Mouse (Mus musculus) hindbrain, embryonic 10.5 days (tissue): ENCODE results near the gene Atad3a. TPM values are rescaled to one million over a fixed set of nuclear protein-coding genes. Genes with fewer than 3 reads are reported as not detected.

Experiments used
- DNase-seq: peaks from one replicate; pipeline ENCODE4 v3.0.0-alpha.2; 2017; ENCODE audit warnings: low spot score
- H3K27ac ChIP-seq: fragments of 300-500 bp; sonication (generic); 2 replicates; pipeline ENCODE4 v1.5.1; 2016; ENCODE audit warnings: mild to moderate bottlenecking, moderate library complexity
- H3K27me3 ChIP-seq: fragments of 300-500 bp; sonication (generic); 2 replicates; pipeline ENCODE4 v1.6.1; 2016; ENCODE audit warnings: mild to moderate bottlenecking; ENCODE audit not compliant: poor library complexity, insufficient read depth, severe bottlenecking
- H3K36me3 ChIP-seq: fragments of 300-500 bp; sonication (generic); 2 replicates; pipeline ENCODE4 v1.6.1; 2016; ENCODE audit warnings: mild to moderate bottlenecking, moderate library complexity
- H3K4me1 ChIP-seq: fragments of 300-500 bp; sonication (generic); replicated peaks from 2 replicates; pipeline ENCODE4 v1.6.1; 2016; ENCODE audit warnings: mild to moderate bottlenecking
- H3K4me3 ChIP-seq: fragments of 300-500 bp; sonication (generic); 2 replicates; pipeline ENCODE4 v1.5.1; 2016; ENCODE audit warnings: mild to moderate bottlenecking, moderate library complexity
- H3K9me3 ChIP-seq: fragments of 300-500 bp; sonication (generic); 2 replicates; pipeline ENCODE4 v1.6.1; 2016; ENCODE audit warnings: mild to moderate bottlenecking, moderate library complexity
- WGBS: fragments of 180-500 bp; shearing (Covaris S2); methylation state at CpG from one replicate; pipeline ENCODE4 v1.1.7; 2016; 5-methylcytosine and 5-hydroxymethylcytosine counted together
- polyA plus RNA-seq: library from polyadenylated mRNA; unstranded; fragments of >200 nt; fragmentation: Nextera tagmentation; extraction: Ambion mirVana; gene quantifications from 2 replicates; pipeline ENCODE4 v1.2.1, GENCODE M21; 2016

The Atad3a gene
- polyA plus RNA-seq, 1 experiment from 2014 or later = 110 TPM

DNA sequence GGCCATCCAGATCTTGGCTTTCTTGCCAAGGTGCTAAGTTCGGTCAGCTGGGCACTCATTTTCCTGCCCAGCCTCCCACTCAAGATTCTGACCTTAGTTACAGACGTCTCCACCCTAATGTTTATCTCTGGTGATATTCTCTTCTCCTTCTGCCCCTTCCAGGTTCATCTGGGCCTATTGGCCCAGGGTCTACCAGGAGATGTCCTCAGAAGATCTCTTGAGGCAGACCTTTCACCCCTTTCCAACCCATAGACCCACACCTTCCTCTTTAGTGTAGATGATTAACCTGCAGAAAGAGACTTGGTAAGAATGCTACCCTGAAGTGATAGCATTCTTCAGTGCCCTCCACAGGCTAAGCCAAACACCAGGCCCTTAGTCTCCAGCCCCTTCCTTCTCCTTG, 10.8 kb upstream of the Atad3a start:
- 89% methylated on average over 2 of the region's 2 CpGs for WGBS
- Histone ChIP-seq H3K4me1 (peaks cover 63% of the 10 kb centered on the region), H3K9me3 (no peaks in the 10 kb centered on the region), H3K4me3 (no peak overlapping the region), H3K27ac (no peak overlapping the region), H3K36me3 (no peaks in the 10 kb centered on the region), H3K27me3 (peaks cover 57% of the 10 kb centered on the region)
- DNase-seq = no peak

GRCm38 (mm10) chr4:155770626-155771025, 9.7 kb upstream of the Atad3a start:
- no peak for DNase-seq

GRCm38 (mm10) chr4:155769880-155770512, 9.1 kb upstream of the Atad3a start:
- WGBS = under 1% methylated on average over 39 of the region's 39 CpGs
- H3K9me3 ChIP-seq = no peaks in the 10 kb centered on the region
- H3K27ac ChIP-seq = peak overlapping the region; percentile 89

More at GRCm38 (mm10) chr4:155770626-155771025, 9.7 kb upstream of the Atad3a start:
- Histone ChIP-seq H3K27ac (peak overlapping the region; percentile 89), H3K4me1 (peaks cover 52% of the 10 kb centered on the region), H3K27me3 (peaks cover 54% of the 10 kb centered on the region), H3K9me3 (no peaks in the 10 kb centered on the region), H3K36me3 (no peaks in the 10 kb centered on the region), H3K4me3 (peak overlapping the region; percentile 57)
- WGBS = 41% methylated on average over 24 of the region's 24 CpGs

GRCm38 (mm10) chr4:155769496-155769879, 8.6 kb upstream of the Atad3a start:
- WGBS = 56% methylated on average over 5 of the region's 5 CpGs
- DNase-seq = no peak
- Histone ChIP-seq H3K27ac (peak overlapping the region; percentile 89), H3K4me1 (peaks cover 40% of the 10 kb centered on the region), H3K9me3 (no peaks in the 10 kb centered on the region), H3K27me3 (peaks cover 42% of the 10 kb centered on the region), H3K4me3 (peak overlapping the region; percentile 57), H3K36me3 (no peaks in the 10 kb centered on the region)

More at GRCm38 (mm10) chr4:155769880-155770512, 9.1 kb upstream of the Atad3a start:
- peak overlapping the region; percentile 57 for H3K4me3 ChIP-seq
- H3K4me1 ChIP-seq = peaks cover 45% of the 10 kb centered on the region
- no peaks in the 10 kb centered on the region for H3K36me3 ChIP-seq
- peaks cover 47% of the 10 kb centered on the region for H3K27me3 ChIP-seq
- DNase-seq = peak; percentile 91

- Histone ChIP-seq H3K27me3 (no peaks in the 10 kb centered on the region), H3K36me3 (peaks cover 11% of the 10 kb centered on the region), H3K27ac (no peak overlapping the region), H3K4me1 (peaks cover 40% of the 10 kb centered on the region), H3K9me3 (no peaks in the 10 kb centered on the region), H3K4me3 (no peak overlapping the region)
- no peak for DNase-seq
- 94% methylated on average over 3 of the region's 3 CpGs for WGBS
Observed at GRCm38 (mm10) chr4:155762357-155762756, 1.5 kb upstream of the Atad3a start.

DNA sequence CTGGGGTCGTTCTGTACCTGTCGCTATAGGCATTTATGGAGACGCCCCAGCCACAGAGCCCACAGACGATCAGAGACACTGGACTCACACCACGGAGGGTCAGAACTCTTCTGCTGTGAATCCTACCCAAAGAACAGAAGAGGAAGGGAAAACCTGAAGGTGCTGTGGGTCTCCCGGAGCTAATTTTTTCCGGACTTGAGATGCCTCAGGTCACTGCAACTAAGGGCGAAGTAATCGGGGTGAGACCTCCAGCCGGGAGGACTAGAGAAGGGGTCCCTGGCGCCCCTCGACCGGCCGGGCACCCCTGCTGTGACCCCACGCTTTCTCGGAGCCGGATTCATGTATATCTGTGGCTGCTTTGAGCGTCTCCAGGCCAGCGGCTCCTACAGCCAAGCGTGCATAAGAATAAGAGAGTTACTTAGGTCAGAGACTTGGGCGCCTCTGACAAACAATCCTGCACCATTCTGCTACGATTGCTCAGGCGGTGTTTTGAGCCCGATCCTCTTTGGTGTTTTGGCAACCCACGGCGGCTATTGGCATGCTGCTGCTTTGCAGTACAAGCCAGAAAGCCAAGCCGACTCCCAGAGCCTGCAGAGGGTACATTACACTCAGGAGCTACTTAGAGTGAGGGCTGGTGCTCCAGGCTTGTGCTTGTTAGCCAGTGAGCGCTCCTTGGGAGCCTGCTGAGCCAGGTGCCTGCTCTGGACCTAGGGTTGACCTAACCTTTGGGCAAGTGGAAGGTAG, 635 bp upstream of the Atad3a start:
- Histone ChIP-seq H3K36me3 (peaks cover 19% of the 10 kb centered on the region), H3K27me3 (no peaks in the 10 kb centered on the region), H3K4me1 (peaks cover 40% of the 10 kb centered on the region), H3K4me3 (peak overlapping the region; percentile 91), H3K9me3 (no peaks in the 10 kb centered on the region), H3K27ac (peak overlapping the region; percentile 86)
- DNase-seq = no peak
- WGBS = 3% methylated on average over 28 of the region's 28 CpGs

- WGBS = 5% methylated on average over 10 of the region's 10 CpGs
- Histone ChIP-seq H3K9me3 (no peaks in the 10 kb centered on the region), H3K27me3 (no peaks in the 10 kb centered on the region), H3K4me1 (peaks cover 40% of the 10 kb centered on the region), H3K27ac (peak overlapping the region; percentile 86), H3K4me3 (peak overlapping the region; percentile 91), H3K36me3 (peaks cover 34% of the 10 kb centered on the region)
- no peak for DNase-seq
Observed at GRCm38 (mm10) chr4:155759862-155760612, 856 bp downstream of the Atad3a start.

DNA sequence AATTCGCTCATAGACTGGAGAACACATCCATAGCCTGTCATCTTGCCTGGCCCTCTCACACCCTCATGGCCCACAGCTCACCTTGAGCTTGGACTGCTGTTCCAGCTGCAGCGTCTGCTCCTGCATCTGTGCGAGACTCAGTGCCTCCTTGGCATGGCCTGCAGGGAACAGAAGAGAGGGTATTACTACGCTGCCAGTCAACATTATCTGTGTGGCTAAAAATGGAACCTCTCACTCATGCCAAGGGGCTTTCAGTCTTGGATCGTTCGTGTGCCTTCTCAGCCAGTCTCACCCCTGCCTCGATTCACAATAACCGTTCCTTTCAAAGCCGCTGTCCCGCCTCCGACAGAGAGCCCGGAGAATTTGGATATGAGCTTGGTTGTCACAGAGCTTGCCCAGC, 3.9 kb downstream of the Atad3a start:
- WGBS = 95% methylated on average over 12 of the region's 12 CpGs
- DNase-seq = no peak
- peaks cover 62% of the 10 kb centered on the region for H3K36me3 ChIP-seq
- no peak overlapping the region for H3K27ac ChIP-seq
- H3K4me1 ChIP-seq = peaks cover 36% of the 10 kb centered on the region
- H3K4me3 ChIP-seq = no peak overlapping the region
- H3K27me3 ChIP-seq = no peaks in the 10 kb centered on the region
- no peaks in the 10 kb centered on the region for H3K9me3 ChIP-seq

GRCm38 (mm10) chr4:155746575-155747490, 14.1 kb downstream of the Atad3a start:
- Histone ChIP-seq H3K27me3 (no peaks in the 10 kb centered on the region), H3K9me3 (no peaks in the 10 kb centered on the region), H3K27ac (no peak overlapping the region), H3K4me3 (no peak overlapping the region), H3K4me1 (no peaks in the 10 kb centered on the region), H3K36me3 (peaks cover 100% of the 10 kb centered on the region)
- WGBS = 90% methylated on average over 17 of the region's 17 CpGs
- no peak for DNase-seq

DNA sequence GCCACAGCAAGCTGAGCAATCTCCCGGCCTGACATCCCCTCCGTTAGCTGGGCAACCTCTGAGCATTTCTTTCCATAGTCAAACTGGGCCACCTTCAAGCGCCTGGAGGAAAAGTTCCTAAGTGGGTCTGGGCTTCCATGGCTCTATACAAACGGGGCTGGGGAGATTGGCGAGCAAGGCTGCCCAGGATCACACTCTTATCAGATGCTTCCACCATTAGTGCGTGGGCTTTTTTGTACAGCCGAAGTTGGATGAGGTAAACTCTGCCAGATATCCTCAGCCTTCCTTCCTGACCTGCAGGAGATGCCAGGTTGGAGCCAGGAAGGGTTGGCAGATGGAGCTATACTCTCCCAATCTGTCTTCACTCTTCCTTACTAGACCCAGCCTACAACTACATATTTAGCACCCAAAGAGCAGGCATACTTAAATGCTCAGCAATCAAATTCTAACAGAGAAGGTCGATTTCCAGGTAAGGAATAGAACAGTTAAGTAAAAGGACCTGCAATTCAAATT, 14.8 kb downstream of the Atad3a start:
- Histone ChIP-seq H3K4me3 (no peak overlapping the region), H3K36me3 (peaks cover 100% of the 10 kb centered on the region), H3K9me3 (no peaks in the 10 kb centered on the region), H3K27me3 (no peaks in the 10 kb centered on the region), H3K27ac (no peak overlapping the region), H3K4me1 (no peaks in the 10 kb centered on the region)
- no peak for DNase-seq
- WGBS = 89% methylated on average over 8 of the region's 8 CpGs

DNA sequence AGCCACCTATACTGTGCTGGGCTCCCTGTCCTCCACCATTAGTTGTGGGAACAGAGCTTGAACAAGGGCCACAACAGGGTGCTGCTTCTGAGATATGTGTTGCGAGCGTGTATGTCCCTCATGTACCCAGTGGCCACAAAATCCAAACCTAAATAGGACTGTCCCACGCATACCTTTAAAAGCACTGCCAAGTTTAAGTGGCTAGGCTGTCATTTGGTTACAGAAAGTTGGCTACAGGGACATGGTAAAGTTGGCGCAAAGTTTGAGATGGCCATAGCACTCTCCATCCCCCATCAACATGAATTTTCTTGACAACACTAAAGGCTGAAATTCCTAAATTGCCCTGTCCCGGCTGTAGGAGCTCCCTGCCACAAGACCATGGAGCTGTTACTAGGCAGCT, 15.8 kb downstream of the Atad3a start:
- Histone ChIP-seq H3K36me3 (peaks cover 100% of the 10 kb centered on the region), H3K27ac (no peak overlapping the region), H3K4me3 (no peak overlapping the region), H3K27me3 (no peaks in the 10 kb centered on the region), H3K9me3 (no peaks in the 10 kb centered on the region), H3K4me1 (no peaks in the 10 kb centered on the region)
- 92% methylated on average over 5 of the region's 5 CpGs for WGBS
- DNase-seq = no peak

GRCm38 (mm10) chr4:155744474-155744873, 16.4 kb downstream of the Atad3a start:
- 91% methylated on average over 8 of the region's 8 CpGs for WGBS
- Histone ChIP-seq H3K27me3 (no peaks in the 10 kb centered on the region), H3K4me3 (no peak overlapping the region), H3K36me3 (peaks cover 100% of the 10 kb centered on the region), H3K4me1 (no peaks in the 10 kb centered on the region), H3K9me3 (no peaks in the 10 kb centered on the region), H3K27ac (no peak overlapping the region)
- no peak for DNase-seq
